Mouse (Mus musculus): ENCODE data around the gene Gm20388. TPM values are rescaled to one million over a fixed set of nuclear protein-coding genes. Genes with fewer than 3 reads are reported as not detected.

Gene Gm20388
- total RNA-seq, 1 experiment = 27.0 TPM

GRCm38 (mm10) chr8:123627410-123628147 is 3716.9 kb downstream of the Gm20388 start:
- TF ChIP-seq CHD2 (IDR thresholded peaks at IDR 0.05; ENCODE audit: low read depth, low read length) (no peak), ZNF384 (IDR thresholded peaks at IDR 0.05; ENCODE audit: low read depth, low read length) (no peak), MAFK (IDR thresholded peaks at IDR 0.05; ENCODE audit: insufficient read depth, low read depth, low read length) (no peak), HCFC1 (IDR thresholded peaks at IDR 0.05; ENCODE audit: borderline replicate concordance, insufficient read depth, low read length) (no peak), ZC3H11A (IDR thresholded peaks at IDR 0.05; ENCODE audit: borderline replicate concordance, low read depth, low read length) (no peak)
- H3K4me1 ChIP-seq (ENCODE audit: control insufficient read depth in 2 of 2, insufficient read depth in 2 of 2, low read length in 2 of 2, poor library complexity in 1 of 2) = peaks cover 0 to 5% of the 10 kb centered on the region in 2 experiments; a peak in 1 of 4 replicates
- no peak overlapping the region for H3K4me3 ChIP-seq (ENCODE audit: insufficient read depth in 1 of 2, low read depth in 1 of 2, low read length in 2 of 2, poor library complexity in 1 of 2, severe bottlenecking in 1 of 2)
- H3K9me3 ChIP-seq (ENCODE audit: control insufficient read depth, insufficient read depth, low read depth, low read length) = no peaks in the 10 kb centered on the region
- H3K9ac ChIP-seq (ENCODE audit: insufficient read depth, low read depth, low read length, poor library complexity, severe bottlenecking) = no peak overlapping the region
- H3K27ac ChIP-seq (ENCODE audit: insufficient read depth, low read depth, low read length, poor library complexity, severe bottlenecking) = no peak overlapping the region
- in situ Hi-C loops (cut with MboI; ENCODE audit: low sequenced_read_pairs in 2 of 2, unreplicated experiment in 2 of 2) = no loop called here
- no peak for DNase-seq (ENCODE audit: low read depth, low spot score)
- H3K36me3 ChIP-seq (ENCODE audit: control insufficient read depth, insufficient read depth, low read length, poor library complexity, severe bottlenecking) = no peaks in the 10 kb centered on the region

- H3K4me1 ChIP-seq (ENCODE audit: control insufficient read depth in 2 of 2, insufficient read depth in 2 of 2, low read length in 2 of 2, poor library complexity in 1 of 2) = peaks cover 0 to 5% of the 10 kb centered on the region in 2 experiments; a peak in 1 of 4 replicates
- H3K27ac ChIP-seq (ENCODE audit: insufficient read depth, low read depth, low read length, poor library complexity, severe bottlenecking) = no peak overlapping the region
- peak; percentile 45 for DNase-seq (ENCODE audit: low read depth, low spot score)
- in situ Hi-C loops (cut with MboI; ENCODE audit: low sequenced_read_pairs in 2 of 2, unreplicated experiment in 2 of 2) = no loop called here
- TF ChIP-seq CHD2 (IDR thresholded peaks at IDR 0.05; ENCODE audit: low read depth, low read length) (no peak), ZNF384 (IDR thresholded peaks at IDR 0.05; ENCODE audit: low read depth, low read length) (no peak), MAFK (IDR thresholded peaks at IDR 0.05; ENCODE audit: insufficient read depth, low read depth, low read length) (no peak), ZC3H11A (IDR thresholded peaks at IDR 0.05; ENCODE audit: borderline replicate concordance, low read depth, low read length) (0 out of 2 replicates have a peak, but pooled peaks have one; percentile 18), HCFC1 (IDR thresholded peaks at IDR 0.05; ENCODE audit: borderline replicate concordance, insufficient read depth, low read length) (no peak)
- no peaks in the 10 kb centered on the region for H3K36me3 ChIP-seq (ENCODE audit: control insufficient read depth, insufficient read depth, low read length, poor library complexity, severe bottlenecking)
- peak overlapping the region; percentile 36 to 54 for H3K4me3 ChIP-seq (ENCODE audit: insufficient read depth in 1 of 2, low read depth in 1 of 2, low read length in 2 of 2, poor library complexity in 1 of 2, severe bottlenecking in 1 of 2)
- no peaks in the 10 kb centered on the region for H3K9me3 ChIP-seq (ENCODE audit: control insufficient read depth, insufficient read depth, low read depth, low read length)
- H3K9ac ChIP-seq (ENCODE audit: insufficient read depth, low read depth, low read length, poor library complexity, severe bottlenecking) = no peak overlapping the region
Measured at GRCm38 (mm10) chr8:123628253-123628967, 3717.8 kb downstream of the Gm20388 start.

GRCm38 (mm10) chr8:123628968-123629755 is 3718.5 kb downstream of the Gm20388 start:
- H3K9ac ChIP-seq (ENCODE audit: insufficient read depth, low read depth, low read length, poor library complexity, severe bottlenecking) = no peak overlapping the region
- peak overlapping the region; percentile 36 to 54 for H3K4me3 ChIP-seq (ENCODE audit: insufficient read depth in 1 of 2, low read depth in 1 of 2, low read length in 2 of 2, poor library complexity in 1 of 2, severe bottlenecking in 1 of 2)
- peaks cover 0 to 4% of the 10 kb centered on the region in 2 experiments; a peak in 1 of 4 replicates for H3K4me1 ChIP-seq (ENCODE audit: control insufficient read depth in 2 of 2, insufficient read depth in 2 of 2, low read length in 2 of 2, poor library complexity in 1 of 2)
- H3K27ac ChIP-seq (ENCODE audit: insufficient read depth, low read depth, low read length, poor library complexity, severe bottlenecking) = no peak overlapping the region
- in situ Hi-C loops (cut with MboI; ENCODE audit: low sequenced_read_pairs in 2 of 2, unreplicated experiment in 2 of 2) = no loop called here
- H3K36me3 ChIP-seq (ENCODE audit: control insufficient read depth, insufficient read depth, low read length, poor library complexity, severe bottlenecking) = no peaks in the 10 kb centered on the region
- peak; percentile 74 for DNase-seq (ENCODE audit: low read depth, low spot score)
- TF ChIP-seq ZC3H11A (IDR thresholded peaks at IDR 0.05; ENCODE audit: borderline replicate concordance, low read depth, low read length) (no peak), HCFC1 (IDR thresholded peaks at IDR 0.05; ENCODE audit: borderline replicate concordance, insufficient read depth, low read length) (no peak), ZNF384 (IDR thresholded peaks at IDR 0.05; ENCODE audit: low read depth, low read length) (no peak), MAFK (IDR thresholded peaks at IDR 0.05; ENCODE audit: insufficient read depth, low read depth, low read length) (no peak), CHD2 (IDR thresholded peaks at IDR 0.05; ENCODE audit: low read depth, low read length) (no peak)
- no peaks in the 10 kb centered on the region for H3K9me3 ChIP-seq (ENCODE audit: control insufficient read depth, insufficient read depth, low read depth, low read length)

- H3K4me3 ChIP-seq (ENCODE audit: insufficient read depth in 1 of 2, low read depth in 1 of 2, low read length in 2 of 2, poor library complexity in 1 of 2, severe bottlenecking in 1 of 2) = no peak overlapping the region
- TF ChIP-seq MAFK (IDR thresholded peaks at IDR 0.05; ENCODE audit: insufficient read depth, low read depth, low read length) (no peak), ZC3H11A (IDR thresholded peaks at IDR 0.05; ENCODE audit: borderline replicate concordance, low read depth, low read length) (no peak), ZNF384 (IDR thresholded peaks at IDR 0.05; ENCODE audit: low read depth, low read length) (no peak), CHD2 (IDR thresholded peaks at IDR 0.05; ENCODE audit: low read depth, low read length) (no peak), HCFC1 (IDR thresholded peaks at IDR 0.05; ENCODE audit: borderline replicate concordance, insufficient read depth, low read length) (no peak)
- no peaks in the 10 kb centered on the region for H3K9me3 ChIP-seq (ENCODE audit: control insufficient read depth, insufficient read depth, low read depth, low read length)
- no peaks in the 10 kb centered on the region for H3K36me3 ChIP-seq (ENCODE audit: control insufficient read depth, insufficient read depth, low read length, poor library complexity, severe bottlenecking)
- no peak overlapping the region for H3K9ac ChIP-seq (ENCODE audit: insufficient read depth, low read depth, low read length, poor library complexity, severe bottlenecking)
- in situ Hi-C loops (cut with MboI; ENCODE audit: low sequenced_read_pairs in 2 of 2, unreplicated experiment in 2 of 2) = no loop called here
- no peak for DNase-seq (ENCODE audit: low read depth, low spot score)
- H3K27ac ChIP-seq (ENCODE audit: insufficient read depth, low read depth, low read length, poor library complexity, severe bottlenecking) = no peak overlapping the region
- peaks cover 0 to 3% of the 10 kb centered on the region in 2 experiments; a peak in 1 of 4 replicates for H3K4me1 ChIP-seq (ENCODE audit: control insufficient read depth in 2 of 2, insufficient read depth in 2 of 2, low read length in 2 of 2, poor library complexity in 1 of 2)
Measured at GRCm38 (mm10) chr8:123630058-123630457, 3719.4 kb downstream of the Gm20388 start.
